Mouse (Mus musculus): Measurements from ENCODE around the gene Fam209. TPM values are rescaled to one million over a fixed set of nuclear protein-coding genes. Genes with fewer than 3 reads are reported as not detected.

Fam209 gene
- polyA plus RNA-seq, 1 experiment, result not detected

DNA sequence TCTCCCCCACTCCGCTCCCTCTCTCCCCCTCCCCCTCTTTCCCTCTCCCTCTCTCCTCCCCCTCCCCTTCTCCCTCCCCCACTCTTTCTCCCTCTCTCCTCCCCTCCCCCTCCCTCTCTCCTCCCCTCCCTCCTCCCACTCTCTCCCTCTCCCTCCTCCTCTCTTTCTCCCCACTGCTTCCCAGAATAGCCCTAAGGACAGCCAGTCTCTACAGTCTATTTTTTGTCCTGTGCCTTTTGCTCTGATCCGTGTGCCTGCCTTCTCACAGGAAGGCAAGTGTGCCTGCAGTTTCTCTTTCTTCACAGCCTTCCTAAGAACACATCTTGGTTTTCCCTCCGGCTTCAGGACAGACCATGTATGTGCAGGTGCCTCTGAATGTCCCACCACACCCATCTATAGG, 5.0 kb downstream of the Fam209 start:
- H3K79me3 ChIP-seq (ENCODE audit: low read depth), result no peaks in the 10 kb centered on the region
- H3ac ChIP-seq (ENCODE audit: control insufficient read depth, insufficient read length, low read depth), result no peak overlapping the region
- TF ChIP-seq MYOG (IDR thresholded peaks at IDR 0.05; ENCODE audit: control insufficient read depth, extremely low read depth, insufficient read length) (no peak), FOSL1 (IDR thresholded peaks at IDR 0.05; ENCODE audit: insufficient read depth, low read length, poor library complexity, severe bottlenecking) (no peak), MAX (IDR thresholded peaks at IDR 0.05) (no peak), CTCF (IDR thresholded peaks at IDR 0.05; ENCODE audit: control insufficient read depth, insufficient read depth, insufficient read length) (no peak), USF1 (IDR thresholded peaks at IDR 0.05; ENCODE audit: low read depth) (no peak), CEBPB (IDR thresholded peaks at IDR 0.05; ENCODE audit: low read depth) (no peak), MYOD1 (IDR thresholded peaks at IDR 0.05; ENCODE audit: control insufficient read depth, insufficient read length, low read depth) (no peak)
- H3K79me2 ChIP-seq (ENCODE audit: control insufficient read depth, insufficient read depth), result no peaks in the 10 kb centered on the region
- peaks cover 11% of the 10 kb centered on the region for H3K27me3 ChIP-seq (ENCODE audit: control insufficient read depth, insufficient read depth, insufficient read length)
- no peak overlapping the region for H3K4me3 ChIP-seq (ENCODE audit: insufficient read depth, poor library complexity, severe bottlenecking)
- H3K36me3 ChIP-seq (ENCODE audit: control insufficient read depth, insufficient read depth), result no peaks in the 10 kb centered on the region

DNA sequence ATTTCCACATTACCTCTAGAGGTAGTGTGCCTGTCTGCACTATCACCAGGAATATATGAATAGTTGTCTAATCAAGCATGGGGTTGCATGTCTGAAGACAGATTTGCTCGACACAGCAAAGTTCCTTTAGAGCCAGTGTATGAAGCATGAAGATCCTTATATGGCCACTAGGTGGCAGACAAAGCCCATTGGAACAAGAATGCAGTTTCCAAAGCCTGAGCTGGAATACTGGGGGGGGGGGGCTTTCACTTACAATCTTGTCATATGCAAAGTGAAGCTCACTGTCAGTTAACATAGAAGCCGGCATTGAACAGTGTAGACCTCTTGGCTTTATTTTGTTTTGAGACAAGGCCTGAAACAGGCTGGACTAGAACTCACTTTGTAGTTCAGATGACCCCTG, 5.5 kb downstream of the Fam209 start:
- Histone ChIP-seq H3K27me3 (ENCODE audit: control insufficient read depth, insufficient read depth, insufficient read length) (peaks cover 13% of the 10 kb centered on the region), H3K4me3 (ENCODE audit: insufficient read depth, poor library complexity, severe bottlenecking) (no peak overlapping the region), H3ac (ENCODE audit: control insufficient read depth, insufficient read length, low read depth) (no peak overlapping the region), H3K79me2 (ENCODE audit: control insufficient read depth, insufficient read depth) (no peaks in the 10 kb centered on the region), H3K36me3 (ENCODE audit: control insufficient read depth, insufficient read depth) (no peaks in the 10 kb centered on the region), H3K79me3 (ENCODE audit: low read depth) (no peaks in the 10 kb centered on the region)
- TF ChIP-seq CTCF (IDR thresholded peaks at IDR 0.05; ENCODE audit: control insufficient read depth, insufficient read depth, insufficient read length) (peak; percentile 9), MYOG (IDR thresholded peaks at IDR 0.05; ENCODE audit: control insufficient read depth, extremely low read depth, insufficient read length) (no peak)

GRCm38 (mm10) chr2:172480296-172480695, 8.0 kb downstream of the Fam209 start:
- no peak overlapping the region for H3ac ChIP-seq (ENCODE audit: control insufficient read depth, insufficient read length, low read depth)
- no peaks in the 10 kb centered on the region for H3K79me3 ChIP-seq (ENCODE audit: low read depth)
- H3K27me3 ChIP-seq (ENCODE audit: control insufficient read depth, insufficient read depth, insufficient read length), result peaks cover 16% of the 10 kb centered on the region
- H3K4me3 ChIP-seq (ENCODE audit: insufficient read depth, poor library complexity, severe bottlenecking), result no peak overlapping the region
- H3K79me2 ChIP-seq (ENCODE audit: control insufficient read depth, insufficient read depth), result no peaks in the 10 kb centered on the region
- no peaks in the 10 kb centered on the region for H3K36me3 ChIP-seq (ENCODE audit: control insufficient read depth, insufficient read depth)
- TF ChIP-seq CTCF (IDR thresholded peaks at IDR 0.05; ENCODE audit: control insufficient read depth, insufficient read depth, insufficient read length) (no peak), FOSL1 (IDR thresholded peaks at IDR 0.05; ENCODE audit: insufficient read depth, low read length, poor library complexity, severe bottlenecking) (no peak), MYOG (IDR thresholded peaks at IDR 0.05; ENCODE audit: control insufficient read depth, extremely low read depth, insufficient read length) (no peak), CEBPB (IDR thresholded peaks at IDR 0.05; ENCODE audit: low read depth) (no peak), MAX (IDR thresholded peaks at IDR 0.05) (no peak), MYOD1 (IDR thresholded peaks at IDR 0.05; ENCODE audit: control insufficient read depth, insufficient read length, low read depth) (no peak), USF1 (IDR thresholded peaks at IDR 0.05; ENCODE audit: low read depth) (no peak)

- Histone ChIP-seq H3K36me3 (ENCODE audit: control insufficient read depth, insufficient read depth) (no peaks in the 10 kb centered on the region), H3K27me3 (ENCODE audit: control insufficient read depth, insufficient read depth, insufficient read length) (peaks cover 18% of the 10 kb centered on the region), H3K79me3 (ENCODE audit: low read depth) (no peaks in the 10 kb centered on the region), H3K79me2 (ENCODE audit: control insufficient read depth, insufficient read depth) (no peaks in the 10 kb centered on the region), H3K4me3 (ENCODE audit: insufficient read depth, poor library complexity, severe bottlenecking) (no peak overlapping the region), H3ac (ENCODE audit: control insufficient read depth, insufficient read length, low read depth) (no peak overlapping the region)
- TF ChIP-seq CTCF (IDR thresholded peaks at IDR 0.05; ENCODE audit: control insufficient read depth, insufficient read depth, insufficient read length) (no peak), MYOG (IDR thresholded peaks at IDR 0.05; ENCODE audit: control insufficient read depth, extremely low read depth, insufficient read length) (no peak), FOSL1 (IDR thresholded peaks at IDR 0.05; ENCODE audit: insufficient read depth, low read length, poor library complexity, severe bottlenecking) (no peak), USF1 (IDR thresholded peaks at IDR 0.05; ENCODE audit: low read depth) (no peak), MYOD1 (IDR thresholded peaks at IDR 0.05; ENCODE audit: control insufficient read depth, insufficient read length, low read depth) (no peak), CEBPB (IDR thresholded peaks at IDR 0.05; ENCODE audit: low read depth) (no peak), MAX (IDR thresholded peaks at IDR 0.05) (no peak)
These were observed 9.5 kb downstream of the Fam209 start for GRCm38 (mm10) chr2:172481654-172482385.

DNA sequence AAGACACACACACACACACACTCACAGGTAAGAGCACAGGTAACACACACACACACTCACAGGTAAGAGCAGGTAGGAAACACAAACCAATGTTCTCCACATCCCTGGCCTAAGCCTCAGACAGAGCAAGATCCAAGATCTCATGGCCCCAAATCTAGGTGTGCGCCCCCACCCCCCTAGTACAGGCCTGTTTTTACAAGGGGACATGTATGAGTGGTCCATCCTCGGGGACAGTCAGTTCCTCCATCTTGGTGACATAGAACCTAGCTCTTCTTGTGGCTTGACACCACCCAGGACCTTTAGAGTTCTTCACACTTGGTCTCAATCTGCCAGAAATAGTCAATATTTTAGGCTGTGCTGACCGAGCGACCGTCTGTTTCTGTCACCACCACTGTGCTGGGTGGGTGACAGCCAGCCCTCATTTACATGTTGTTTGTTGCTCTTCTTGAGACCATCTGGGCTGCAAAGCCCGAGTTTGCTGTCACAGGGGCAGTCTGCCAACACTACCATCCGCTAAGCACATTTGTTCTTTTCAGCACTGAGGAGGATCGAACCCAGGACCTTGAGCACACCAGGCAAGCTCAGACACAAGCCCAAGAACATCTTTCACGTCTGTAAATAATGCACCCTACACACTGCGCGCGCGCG, 11.6 kb downstream of the Fam209 start:
- TF ChIP-seq FOSL1 (IDR thresholded peaks at IDR 0.05; ENCODE audit: insufficient read depth, low read length, poor library complexity, severe bottlenecking), result no peak
- TF ChIP-seq CEBPB (IDR thresholded peaks at IDR 0.05; ENCODE audit: low read depth), result no peak
- TF ChIP-seq MAX (IDR thresholded peaks at IDR 0.05), result no peak
- no peak for TF ChIP-seq MYOG (IDR thresholded peaks at IDR 0.05; ENCODE audit: control insufficient read depth, extremely low read depth, insufficient read length)
- TF ChIP-seq MYOD1 (IDR thresholded peaks at IDR 0.05; ENCODE audit: control insufficient read depth, insufficient read length, low read depth), result no peak
- no peak for TF ChIP-seq USF1 (IDR thresholded peaks at IDR 0.05; ENCODE audit: low read depth)
- TF ChIP-seq CTCF (IDR thresholded peaks at IDR 0.05; ENCODE audit: control insufficient read depth, insufficient read depth, insufficient read length), result no peak
- Histone ChIP-seq H3K4me3 (ENCODE audit: insufficient read depth, poor library complexity, severe bottlenecking) (no peak overlapping the region), H3K79me2 (ENCODE audit: control insufficient read depth, insufficient read depth) (no peaks in the 10 kb centered on the region), H3ac (ENCODE audit: control insufficient read depth, insufficient read length, low read depth) (no peak overlapping the region), H3K79me3 (ENCODE audit: low read depth) (no peaks in the 10 kb centered on the region), H3K36me3 (ENCODE audit: control insufficient read depth, insufficient read depth) (no peaks in the 10 kb centered on the region), H3K27me3 (ENCODE audit: control insufficient read depth, insufficient read depth, insufficient read length) (peaks cover 26% of the 10 kb centered on the region)

Measured in C2C12 (cell line).